Mouse (Mus musculus): ENCODE measurements at regions not wholly inside any gene's neighbourhood (a gene's known extent, or its start where the extent isn't known, plus 50 kb on each side); places are given as distances from the start of the nearest gene placed in this dataset.
"Not testable (repeated sequence)": the region's sequence is repeated elsewhere in the genome, so short reads cannot be mapped to it uniquely, and the experiment has no call there.

DNA sequence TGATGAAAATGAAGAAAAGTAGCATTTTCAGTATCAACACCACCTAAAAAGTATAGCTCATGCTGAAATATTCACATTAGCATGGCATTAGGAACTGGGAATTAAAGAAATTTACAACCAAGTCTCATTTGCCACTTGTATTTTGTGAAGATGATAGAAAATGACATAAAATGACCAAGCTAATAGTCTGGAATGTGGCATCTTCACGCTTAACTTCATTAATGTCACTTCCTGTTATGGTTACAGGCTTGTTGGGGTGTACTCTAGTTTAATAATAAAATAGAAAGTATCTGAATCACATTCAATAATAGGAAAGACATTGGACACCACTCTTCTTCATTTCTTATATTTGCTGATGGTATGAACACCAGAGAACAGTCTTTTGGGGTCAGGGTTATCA lies 167.1 kb downstream of the Pcdh17 start:
- no peak for DNase-seq
- TF ChIP-seq CTCF (IDR thresholded peaks at IDR 0.05; ENCODE audit: low read depth), result no peak
- H3K27me3 ChIP-seq (ENCODE audit: insufficient read depth, low read length), result no peaks in the 10 kb centered on the region

DNA sequence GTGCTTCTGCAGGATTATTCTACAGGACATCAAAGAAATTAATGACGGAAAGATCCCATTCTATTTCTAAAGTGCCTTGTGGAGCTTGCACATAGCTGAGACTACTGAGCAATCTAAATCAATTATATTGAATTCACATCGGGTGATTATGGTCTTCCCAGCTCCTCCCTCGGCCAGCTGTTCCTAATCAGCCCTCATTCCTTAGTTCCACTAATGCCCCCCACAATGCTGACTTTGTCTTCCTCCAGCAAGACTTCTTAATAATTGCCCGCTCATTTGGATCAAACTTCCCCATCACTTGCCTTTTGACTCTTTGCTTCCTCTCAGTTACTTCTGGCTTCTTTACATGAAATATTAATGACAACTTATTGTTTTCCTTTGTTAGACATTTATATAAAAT lies 169.2 kb downstream of the Pcdh17 start:
- H3K4me1 ChIP-seq (ENCODE audit: insufficient read depth), result no peaks in the 10 kb centered on the region
- 18% methylated on average over 4 of the region's 4 CpGs for WGBS
- H3K36me3 ChIP-seq (ENCODE audit: insufficient read depth), result no peaks in the 10 kb centered on the region
- no peak for TF ChIP-seq CTCF (IDR thresholded peaks at IDR 0.05; ENCODE audit: low read depth)
- no peak overlapping the region for H3K9ac ChIP-seq
- no peaks in the 10 kb centered on the region for H3K9me3 ChIP-seq (ENCODE audit: low read length)
- no peak for DNase-seq
- no peak overlapping the region for H3K4me2 ChIP-seq (ENCODE audit: low read depth)
- no peak overlapping the region for H3K27ac ChIP-seq (ENCODE audit: low read depth, low read length)
- ATAC-seq, result no peak
- no peak overlapping the region for H3K4me3 ChIP-seq (ENCODE audit: low read depth, low read length)
- no peaks in the 10 kb centered on the region for H3K27me3 ChIP-seq (ENCODE audit: insufficient read depth, low read length)

More for the DNA sequence above, 167.1 kb downstream of the Pcdh17 start:
- ATAC-seq, result no peak
- Histone ChIP-seq H3K4me2 (ENCODE audit: low read depth) (no peak overlapping the region), H3K9me3 (ENCODE audit: low read length) (no peaks in the 10 kb centered on the region), H3K4me3 (ENCODE audit: low read depth, low read length) (no peak overlapping the region), H3K9ac (no peak overlapping the region), H3K27ac (ENCODE audit: low read depth, low read length) (no peak overlapping the region), H3K4me1 (ENCODE audit: insufficient read depth) (no peaks in the 10 kb centered on the region), H3K36me3 (ENCODE audit: insufficient read depth) (no peaks in the 10 kb centered on the region)
- WGBS, result 92% methylated on average over 1 of the region's 1 CpGs

DNA sequence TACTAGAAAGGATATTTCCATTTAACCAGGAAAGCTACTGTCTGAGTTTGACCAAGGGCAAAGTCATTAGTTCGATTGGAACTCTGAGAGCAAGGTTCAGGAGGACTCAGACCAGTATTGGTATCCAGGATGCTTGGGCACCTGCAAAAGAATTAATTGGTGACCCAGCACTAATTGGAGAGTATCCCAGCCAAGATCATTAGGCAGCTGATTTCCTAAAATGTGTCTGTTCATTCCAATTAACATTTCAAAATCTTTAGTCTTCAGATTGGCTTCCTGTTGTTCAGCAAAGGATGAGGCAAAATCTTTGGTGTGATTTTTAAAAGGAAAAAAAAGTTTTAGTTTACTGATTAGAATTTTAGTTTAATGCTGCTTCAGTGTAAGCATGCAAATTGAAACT lies 201.7 kb downstream of the Pcdh17 start:
- Histone ChIP-seq H3K4me1 (ENCODE audit: insufficient read depth) (no peaks in the 10 kb centered on the region), H3K9ac (no peak overlapping the region), H3K4me3 (ENCODE audit: low read depth, low read length) (no peak overlapping the region), H3K4me2 (ENCODE audit: low read depth) (no peak overlapping the region), H3K9me3 (ENCODE audit: low read length) (no peaks in the 10 kb centered on the region), H3K27ac (ENCODE audit: low read depth, low read length) (no peak overlapping the region), H3K27me3 (ENCODE audit: insufficient read depth, low read length) (no peaks in the 10 kb centered on the region), H3K36me3 (ENCODE audit: insufficient read depth) (no peaks in the 10 kb centered on the region)
- DNase-seq (peak; percentile 10), ATAC-seq (no peak)
- TF ChIP-seq CTCF (IDR thresholded peaks at IDR 0.05; ENCODE audit: low read depth), result no peak
- 37% methylated on average over 1 of the region's 1 CpGs for WGBS

DNA sequence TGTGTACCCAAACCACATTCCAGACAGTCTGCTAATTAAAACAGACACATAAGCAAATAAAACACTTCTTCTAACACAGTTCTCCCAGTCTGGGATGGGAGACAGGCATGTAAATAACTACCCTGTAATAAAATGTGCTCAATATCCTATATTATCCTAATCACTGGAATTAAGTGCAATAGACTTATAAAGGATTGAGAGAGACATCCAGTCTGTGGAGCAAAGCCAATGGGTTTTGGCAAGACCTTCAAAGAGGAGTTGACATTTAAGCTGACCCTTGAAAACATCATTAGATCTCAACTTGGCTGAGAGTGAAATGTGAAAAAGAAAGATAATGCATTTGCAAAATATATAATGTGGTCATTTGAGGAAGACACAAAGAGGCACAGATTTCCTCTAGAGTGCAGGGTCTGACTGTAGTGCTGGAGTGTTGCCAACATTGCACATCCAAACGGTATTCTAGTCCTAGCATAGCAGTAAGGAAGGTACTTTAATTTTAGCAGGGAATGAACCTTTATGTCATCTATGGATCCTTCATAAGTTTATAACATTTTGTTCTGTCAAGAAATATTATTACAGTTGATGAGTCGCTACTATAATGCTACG lies 202.7 kb downstream of the Pcdh17 start:
- WGBS, result 62% methylated on average over 3 of the region's 3 CpGs
- Histone ChIP-seq H3K27me3 (ENCODE audit: insufficient read depth, low read length) (no peaks in the 10 kb centered on the region), H3K9ac (no peak overlapping the region), H3K27ac (ENCODE audit: low read depth, low read length) (no peak overlapping the region), H3K36me3 (ENCODE audit: insufficient read depth) (no peaks in the 10 kb centered on the region), H3K9me3 (ENCODE audit: low read length) (no peaks in the 10 kb centered on the region), H3K4me3 (ENCODE audit: low read depth, low read length) (no peak overlapping the region), H3K4me2 (ENCODE audit: low read depth) (no peak overlapping the region), H3K4me1 (ENCODE audit: insufficient read depth) (no peaks in the 10 kb centered on the region)
- ATAC-seq (peak; percentile 25; the same call in 1 of the 2 replicates), DNase-seq (peak; percentile 16)
- TF ChIP-seq CTCF (IDR thresholded peaks at IDR 0.05; ENCODE audit: low read depth), result no peak

DNA sequence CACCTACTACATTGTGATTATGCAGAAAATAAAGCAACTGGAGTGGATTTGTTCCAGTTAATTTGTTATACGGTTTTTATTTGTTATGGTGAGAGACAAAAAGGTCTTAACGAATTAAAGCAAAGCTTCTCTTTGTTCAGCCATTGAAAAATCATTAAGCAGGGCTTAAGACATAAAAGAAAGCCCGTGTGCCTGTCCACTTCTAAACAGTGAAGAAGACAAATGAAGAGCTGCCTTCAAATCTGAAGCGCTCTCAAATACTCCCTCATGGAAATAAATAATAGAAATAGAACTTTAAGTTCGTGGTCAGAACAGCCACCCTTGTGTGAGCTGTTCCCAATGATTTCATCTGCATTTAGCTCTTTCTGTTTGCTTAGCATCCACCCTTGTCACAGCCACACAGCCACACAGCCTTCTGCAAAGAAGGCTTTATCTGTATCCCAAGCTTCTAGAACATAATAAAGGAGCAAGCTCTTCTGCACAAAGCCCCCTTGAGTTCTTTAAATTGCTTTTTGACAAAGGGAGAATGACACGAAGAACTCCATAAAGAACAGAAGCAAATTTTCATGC lies 215.9 kb downstream of the Pcdh17 start:
- Histone ChIP-seq H3K27me3 (ENCODE audit: insufficient read depth, low read length) (no peaks in the 10 kb centered on the region), H3K9me3 (ENCODE audit: low read length) (no peaks in the 10 kb centered on the region), H3K36me3 (ENCODE audit: insufficient read depth) (no peaks in the 10 kb centered on the region), H3K9ac (no peak overlapping the region), H3K27ac (ENCODE audit: low read depth, low read length) (no peak overlapping the region), H3K4me1 (ENCODE audit: insufficient read depth) (no peaks in the 10 kb centered on the region), H3K4me2 (ENCODE audit: low read depth) (no peak overlapping the region), H3K4me3 (ENCODE audit: low read depth, low read length) (no peak overlapping the region)
- TF ChIP-seq CTCF (IDR thresholded peaks at IDR 0.05; ENCODE audit: low read depth), result no peak
- WGBS, result 6% methylated on average over 6 of the region's 6 CpGs
- ATAC-seq (no peak), DNase-seq (no peak)

DNA sequence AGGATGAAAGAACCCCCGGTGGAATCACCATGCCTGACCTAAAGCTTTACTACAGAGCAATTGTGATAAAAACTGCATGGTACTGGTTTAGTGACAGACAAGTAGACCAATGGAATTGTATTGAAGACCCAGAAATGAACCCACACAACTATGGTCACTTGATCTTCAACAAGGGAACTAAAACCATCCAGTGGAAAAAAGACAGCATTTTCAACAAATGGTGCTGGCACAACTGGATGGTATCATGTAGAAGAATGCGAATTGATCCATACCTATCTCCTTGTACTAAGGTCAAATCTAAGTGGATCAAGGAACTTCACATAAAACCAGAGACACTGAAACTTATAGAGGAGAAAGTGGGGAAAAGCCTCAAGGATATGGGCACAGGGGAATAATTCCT lies 224.3 kb downstream of the Pcdh17 start:
- ATAC-seq; H3K27me3 ChIP-seq (ENCODE audit: insufficient read depth, low read length); H3K9me3 ChIP-seq (ENCODE audit: low read length); H3K9ac ChIP-seq; H3K4me1 ChIP-seq (ENCODE audit: insufficient read depth); H3K4me3 ChIP-seq (ENCODE audit: low read depth, low read length); DNase-seq; H3K36me3 ChIP-seq (ENCODE audit: insufficient read depth); H3K27ac ChIP-seq (ENCODE audit: low read depth, low read length); H3K4me2 ChIP-seq (ENCODE audit: low read depth): not testable (repeated sequence)
- 94% methylated on average over 2 of the region's 2 CpGs for WGBS

DNA sequence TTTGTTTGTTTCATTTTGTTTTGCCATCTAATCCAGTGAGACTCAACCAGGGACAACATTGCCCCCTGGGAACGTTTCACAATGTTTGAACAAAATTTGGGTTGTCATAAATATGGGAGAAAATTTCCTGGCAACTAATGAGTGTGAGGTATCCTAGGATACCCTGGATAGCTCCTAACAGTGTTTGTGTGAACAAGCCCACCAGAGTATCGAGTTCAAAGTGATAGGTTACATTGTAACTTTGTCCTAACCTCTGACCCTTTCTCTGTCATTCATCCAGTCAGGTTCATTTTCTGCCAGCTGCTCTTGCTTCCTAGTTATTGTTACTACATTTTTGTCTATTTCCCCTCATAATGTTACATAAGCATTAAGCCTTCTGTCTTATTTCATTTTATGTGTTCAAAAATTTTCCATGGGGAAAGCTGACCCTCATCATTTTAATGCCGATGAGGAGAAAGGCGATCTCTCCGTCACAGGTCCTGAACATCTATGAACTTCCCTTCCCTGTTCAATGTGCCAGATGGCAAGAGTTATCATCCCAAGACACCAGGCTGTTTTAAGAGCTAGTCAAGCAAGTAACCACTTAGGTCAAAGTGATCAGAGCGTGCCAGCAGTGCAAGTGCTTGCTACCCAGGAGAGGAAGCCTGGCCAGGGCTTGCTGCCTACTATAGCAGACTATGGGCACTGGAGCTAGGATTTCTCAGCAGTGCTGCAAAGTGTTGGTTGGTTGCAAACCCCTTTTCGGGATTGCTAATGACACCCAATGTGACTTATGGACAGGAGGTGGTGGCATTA lies 228.5 kb downstream of the Pcdh17 start:
- no peak for ATAC-seq
- DNase-seq, result no peak

More for the DNA sequence above, 228.5 kb downstream of the Pcdh17 start:
- Histone ChIP-seq H3K36me3 (ENCODE audit: insufficient read depth) (no peaks in the 10 kb centered on the region), H3K4me1 (ENCODE audit: insufficient read depth) (no peaks in the 10 kb centered on the region), H3K9me3 (ENCODE audit: low read length) (no peaks in the 10 kb centered on the region), H3K4me2 (ENCODE audit: low read depth) (no peak overlapping the region), H3K4me3 (ENCODE audit: low read depth, low read length) (no peak overlapping the region), H3K9ac (no peak overlapping the region), H3K27me3 (ENCODE audit: insufficient read depth, low read length) (no peaks in the 10 kb centered on the region), H3K27ac (ENCODE audit: low read depth, low read length) (no peak overlapping the region)
- TF ChIP-seq CTCF (IDR thresholded peaks at IDR 0.05; ENCODE audit: low read depth), result no peak
- 77% methylated on average over 7 of the region's 7 CpGs for WGBS

Measured in forebrain, postnatal 0 days (tissue).